Mouse (Mus musculus) cerebellum, adult 8-10 months (tissue): Measurements from ENCODE around the gene Pnma1.

ENCODE experiments used
- DNase-seq: peaks from one replicate; pipeline ENCODE4 v3.0.0; 2022

Gene Pnma1

DNA sequence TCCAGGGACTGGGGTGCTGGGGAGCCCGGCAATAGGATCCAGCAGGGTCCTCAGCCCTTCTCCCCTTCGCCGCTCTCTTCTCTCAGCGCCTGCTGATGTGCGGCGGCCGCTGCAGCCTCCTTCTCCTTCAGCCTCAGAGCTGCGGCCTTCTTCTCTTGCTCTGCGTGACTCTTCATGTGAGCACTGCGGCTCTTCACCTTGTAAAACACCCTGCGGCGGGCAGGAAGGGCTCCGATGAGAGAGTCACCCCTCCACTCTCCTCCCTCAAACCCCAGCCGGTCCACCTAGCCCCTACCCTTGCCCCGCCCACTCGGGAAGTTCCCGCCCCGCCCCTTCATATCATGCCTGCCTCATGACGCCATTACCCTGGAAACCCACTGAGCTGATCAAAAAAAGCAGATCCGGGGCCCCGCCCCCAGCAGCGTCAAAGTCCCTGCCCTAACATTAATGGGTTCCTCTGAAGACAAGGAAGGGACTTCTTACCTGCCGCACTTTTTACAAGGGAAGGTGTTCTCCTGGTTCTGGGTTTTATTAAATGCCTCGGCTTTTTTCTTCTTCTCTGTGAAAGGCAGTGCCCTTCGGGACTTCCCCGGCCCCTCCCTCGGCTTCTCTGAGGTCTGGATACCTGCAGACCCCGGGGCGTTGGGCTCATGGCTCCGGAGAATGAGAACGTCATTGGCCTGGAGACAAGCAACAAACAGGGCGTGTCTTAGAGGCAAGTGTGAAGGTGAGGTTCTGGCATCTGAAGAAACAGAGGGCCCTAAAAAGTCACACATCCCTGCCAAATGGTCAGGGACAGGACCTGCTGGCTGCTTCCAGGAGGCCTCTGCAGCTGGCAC is 4.3 kb upstream of the Pnma1 start:
- no peak for DNase-seq

DNA sequence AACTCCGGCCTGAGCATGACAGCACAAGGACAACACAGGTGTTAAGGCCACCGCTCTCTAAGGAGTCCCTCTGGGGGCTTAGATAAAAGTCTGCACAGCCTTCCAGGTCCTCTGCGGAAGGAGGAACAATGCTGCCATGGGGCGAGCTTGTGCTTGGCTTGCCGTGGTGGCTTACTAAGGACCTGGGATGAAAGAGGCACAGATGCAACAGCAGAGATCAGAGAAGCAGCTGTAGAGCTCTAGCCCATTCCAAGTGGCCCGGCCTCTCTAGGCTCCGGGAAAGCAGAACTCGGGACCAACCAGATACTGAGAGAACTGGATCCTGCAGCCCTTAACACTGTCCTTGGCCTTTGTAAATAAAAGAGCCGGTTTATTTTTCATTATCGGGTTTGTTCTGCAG is 3.6 kb upstream of the Pnma1 start:
- DNase-seq = no peak

DNA sequence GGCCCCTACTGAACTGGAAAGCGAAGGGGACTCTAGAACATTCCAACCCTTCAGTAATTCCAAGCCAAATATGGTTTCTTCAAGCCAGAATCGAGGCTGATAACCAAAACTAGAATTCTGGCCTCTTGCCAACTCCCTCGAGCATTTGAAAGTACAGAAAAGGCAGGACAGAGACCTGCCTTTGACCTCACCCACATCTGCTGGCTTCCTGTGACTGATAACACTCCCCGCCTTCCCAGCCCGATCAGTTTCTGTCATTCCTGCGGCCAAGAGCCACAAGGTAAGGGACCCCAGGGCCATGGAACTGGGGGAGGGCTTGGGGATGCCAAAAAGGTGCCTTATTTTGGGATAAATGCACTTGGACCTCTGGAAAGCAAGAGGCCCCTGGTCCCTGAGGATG is 2.7 kb upstream of the Pnma1 start:
- no peak for DNase-seq

DNA sequence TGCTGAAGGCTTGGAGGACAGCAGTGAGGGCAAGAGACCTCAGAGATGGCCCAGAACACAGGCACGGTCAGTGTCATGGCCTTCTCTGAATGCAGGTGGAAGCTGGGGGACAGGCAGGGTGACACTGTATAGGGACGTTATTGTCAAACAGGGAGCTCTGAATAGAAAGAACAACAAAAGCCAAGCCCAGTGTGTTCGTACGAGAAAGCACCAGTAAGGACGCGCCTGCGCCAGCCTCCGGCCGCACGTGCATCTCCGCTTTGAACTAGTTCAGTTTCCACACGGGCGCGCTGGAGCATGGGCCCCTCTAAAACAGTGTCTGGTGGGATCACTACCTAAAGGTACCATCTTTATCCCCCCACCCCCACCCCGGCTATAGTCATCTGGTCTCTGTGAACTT is 1.7 kb upstream of the Pnma1 start:
- no peak for DNase-seq

DNA sequence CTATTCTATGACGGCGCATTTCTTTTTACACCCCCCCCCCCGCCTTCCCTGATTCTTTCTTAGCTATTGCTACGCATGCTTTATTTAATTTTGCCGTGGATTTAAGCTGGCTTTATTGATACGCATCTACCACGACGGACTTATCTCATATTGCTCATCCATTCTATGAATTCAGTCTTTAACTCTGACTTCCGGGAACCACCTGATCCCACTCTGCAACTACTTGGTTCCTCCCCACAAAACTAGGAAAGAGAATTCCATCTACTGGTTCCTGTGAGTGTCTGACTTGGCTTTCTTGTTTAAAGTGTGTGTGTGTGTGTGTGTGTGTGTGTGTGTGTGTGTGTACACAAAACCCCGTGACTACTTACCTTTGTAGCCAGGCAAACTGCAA is 328 bp upstream of the Pnma1 start:
- no peak for DNase-seq

DNA sequence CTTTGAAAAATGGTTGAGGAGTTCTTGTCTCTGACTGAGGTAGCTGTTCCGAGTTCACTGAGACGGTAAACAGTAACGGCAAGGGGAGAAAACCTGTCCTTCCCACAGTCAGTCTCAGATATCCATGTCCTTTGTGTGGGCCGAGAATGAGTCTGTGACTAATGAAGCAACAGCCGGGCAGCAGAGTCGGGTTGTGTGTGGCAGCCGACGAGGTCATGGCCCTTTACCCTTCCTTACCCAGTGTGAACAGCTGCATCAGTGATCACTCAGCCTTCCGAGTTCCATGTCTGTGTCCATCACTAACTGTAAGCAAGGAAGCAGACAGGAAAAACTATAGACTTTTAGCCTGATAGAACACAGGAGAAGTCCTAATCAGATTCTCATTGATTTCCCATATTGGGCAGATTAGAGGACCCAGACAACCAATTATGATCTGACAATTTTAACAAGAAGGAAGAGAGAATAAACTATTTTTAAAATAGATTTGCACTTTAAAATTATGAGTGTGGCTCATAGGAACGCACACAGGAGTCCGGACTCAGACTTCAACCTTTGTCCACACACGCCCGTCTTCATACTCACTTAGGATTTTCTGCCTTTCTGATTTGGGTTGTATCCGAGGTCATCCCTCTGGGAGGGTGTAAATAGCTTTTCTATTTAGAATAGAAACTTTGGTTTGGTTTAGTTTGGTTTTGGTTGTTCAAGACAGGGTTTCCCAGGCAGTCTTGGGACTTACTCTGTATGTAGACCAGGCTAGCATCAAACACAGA is 5.8 kb downstream of the Pnma1 start:
- no peak for DNase-seq

DNA sequence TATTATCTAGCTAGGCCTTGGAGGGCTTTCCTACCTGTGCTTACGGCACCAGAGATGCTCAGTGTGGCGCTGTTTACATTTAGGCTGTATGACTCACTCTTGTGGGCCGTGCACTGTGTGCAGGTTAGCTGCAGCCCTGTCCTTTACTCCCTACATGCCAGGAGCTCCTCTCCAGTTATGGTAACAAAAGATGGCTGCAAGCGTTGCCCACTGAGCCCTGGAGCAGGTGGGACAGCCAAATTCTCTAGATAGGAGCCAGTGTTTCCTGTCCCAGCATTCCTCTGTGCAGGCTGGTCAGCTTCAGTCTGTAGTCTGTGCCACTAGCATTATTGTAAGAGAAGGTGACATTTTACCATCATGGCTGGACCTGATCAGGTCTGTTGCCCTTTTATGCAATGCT is 7.0 kb downstream of the Pnma1 start:
- no peak for DNase-seq

DNA sequence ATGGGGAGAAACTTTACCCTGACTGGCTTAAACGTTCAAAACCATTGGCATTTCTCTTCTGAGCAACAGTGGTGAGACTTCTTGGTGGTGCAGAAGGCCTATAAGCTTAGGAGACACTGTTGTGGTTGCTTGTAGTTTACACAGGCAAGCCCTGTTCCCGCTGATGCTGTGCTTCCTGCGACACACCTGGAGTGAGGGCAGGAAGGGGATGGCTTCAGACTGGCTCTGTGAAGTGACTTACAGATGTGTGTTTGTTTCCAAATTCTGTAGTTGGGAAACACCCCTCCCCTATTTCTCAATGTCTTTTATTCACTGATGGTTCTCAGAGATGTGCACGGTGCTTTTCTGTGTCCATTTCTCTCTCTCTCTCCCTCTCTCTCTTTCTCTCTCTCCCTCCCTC is 8.2 kb downstream of the Pnma1 start:
- no peak for DNase-seq

DNA sequence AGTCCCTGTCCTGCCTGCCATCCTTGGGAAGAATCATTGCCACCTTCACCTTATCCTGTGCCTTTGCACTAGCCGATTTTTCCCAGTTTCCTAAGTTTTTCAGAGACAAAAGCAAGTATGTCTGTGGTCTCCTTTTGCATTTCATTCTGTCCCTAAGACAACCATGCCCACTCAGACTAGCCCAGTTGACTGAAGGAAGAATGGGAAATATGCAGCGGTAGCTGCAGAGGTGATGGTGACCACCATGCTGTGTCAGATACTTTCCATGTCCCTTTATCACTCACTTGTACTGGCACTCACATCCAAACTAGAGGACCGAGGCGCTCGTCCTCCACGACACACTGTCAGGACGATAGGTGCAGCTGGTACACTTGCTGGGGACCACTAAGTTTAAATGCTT is 11.2 kb downstream of the Pnma1 start:
- DNase-seq = no peak

DNA sequence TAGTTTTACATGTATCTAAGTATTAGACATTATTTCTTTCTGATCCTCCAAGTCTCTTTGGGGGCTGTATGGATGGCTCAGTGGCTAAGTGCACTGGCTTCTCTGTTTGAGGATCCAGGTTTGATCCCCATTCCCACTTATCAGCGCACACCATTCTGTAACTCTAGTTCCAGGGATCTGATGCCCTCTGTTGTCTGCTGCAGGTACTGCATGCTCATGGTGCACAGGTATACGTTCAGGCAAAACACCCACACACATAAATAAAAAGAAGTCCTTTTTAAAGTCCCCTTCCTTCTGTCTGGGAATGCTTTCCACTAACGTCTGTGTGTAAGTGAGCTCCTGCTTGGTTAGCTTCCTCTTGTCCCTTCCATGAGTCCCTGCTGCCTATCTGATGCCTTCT is 16.0 kb downstream of the Pnma1 start:
- no peak for DNase-seq

DNA sequence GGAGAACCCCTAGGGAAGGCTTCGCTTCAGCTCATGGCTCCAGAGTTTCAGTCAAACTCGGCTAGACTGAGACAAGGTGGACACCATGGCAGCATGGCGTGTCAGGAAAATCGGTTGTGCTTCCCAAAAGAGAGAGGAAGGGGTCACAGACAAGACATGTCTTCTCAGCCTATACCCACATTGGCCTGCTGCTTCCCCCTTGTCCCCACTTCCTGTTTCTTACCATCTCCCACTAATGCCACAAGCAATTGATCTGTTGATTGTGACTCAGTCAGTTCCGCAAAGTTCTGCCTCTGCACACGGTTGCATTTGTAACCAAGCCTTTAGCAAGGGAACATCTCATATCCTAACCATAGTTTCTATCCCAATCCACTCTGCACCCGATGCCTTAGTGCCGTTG is 18.4 kb downstream of the Pnma1 start:
- no peak for DNase-seq

DNA sequence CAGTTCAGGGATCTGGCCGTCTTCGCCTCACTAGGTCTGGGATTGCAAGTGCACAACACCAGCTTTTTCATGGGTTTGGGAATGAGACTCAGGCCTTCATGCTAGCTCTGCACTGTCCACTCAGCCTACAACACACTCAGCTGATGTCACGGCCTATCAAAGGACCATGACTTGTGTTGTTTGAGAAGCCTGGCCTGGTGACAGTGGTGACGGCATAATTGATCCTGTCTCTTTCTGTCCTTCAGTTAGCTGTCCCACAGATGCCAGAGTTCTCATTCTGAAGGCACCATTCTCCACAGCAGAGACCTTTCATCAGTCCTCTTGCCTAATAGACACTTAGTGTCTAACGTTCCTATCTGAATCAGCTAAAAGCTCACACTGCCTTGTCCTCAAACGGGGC is 19.7 kb downstream of the Pnma1 start:
- DNase-seq = no peak

DNA sequence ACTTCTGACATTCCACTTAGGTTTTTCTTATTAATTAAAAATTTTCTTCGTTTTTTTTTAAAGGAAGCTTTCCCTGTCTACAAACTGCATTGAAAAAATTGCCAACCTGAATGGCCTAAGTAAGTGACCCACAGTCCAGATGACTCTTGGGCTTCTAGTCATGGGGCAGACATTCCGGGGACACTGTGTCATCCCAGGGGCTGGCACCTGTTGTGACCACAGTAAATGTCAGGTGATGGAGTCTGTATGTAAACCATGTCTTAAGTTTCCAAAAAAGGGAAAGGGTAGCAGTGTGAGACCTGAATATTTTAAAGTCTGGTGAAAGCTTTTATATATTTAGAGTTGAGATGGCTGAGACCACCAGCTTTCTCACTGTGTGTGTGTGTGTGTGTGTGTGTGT is 21.4 kb downstream of the Pnma1 start:
- no peak for DNase-seq

DNA sequence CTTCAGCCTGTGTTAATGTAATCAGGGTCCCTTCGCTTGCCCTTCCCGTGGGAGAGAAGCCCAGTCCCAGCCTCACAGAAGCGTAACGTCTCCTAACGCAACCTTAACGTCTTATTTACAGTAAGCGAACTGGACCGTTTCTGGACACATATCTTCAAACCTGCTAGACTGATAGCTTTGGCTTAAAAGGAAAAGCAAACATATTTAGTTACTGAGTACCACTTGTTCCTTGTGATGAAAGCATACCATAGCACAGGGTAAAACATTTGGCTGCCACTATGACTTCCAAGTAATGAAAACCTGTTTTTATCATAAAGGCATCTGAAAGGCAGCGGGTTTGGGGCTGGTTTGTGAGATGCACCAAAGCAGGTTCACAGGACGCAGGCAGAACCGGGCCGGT is 22.4 kb downstream of the Pnma1 start:
- no peak for DNase-seq

DNA sequence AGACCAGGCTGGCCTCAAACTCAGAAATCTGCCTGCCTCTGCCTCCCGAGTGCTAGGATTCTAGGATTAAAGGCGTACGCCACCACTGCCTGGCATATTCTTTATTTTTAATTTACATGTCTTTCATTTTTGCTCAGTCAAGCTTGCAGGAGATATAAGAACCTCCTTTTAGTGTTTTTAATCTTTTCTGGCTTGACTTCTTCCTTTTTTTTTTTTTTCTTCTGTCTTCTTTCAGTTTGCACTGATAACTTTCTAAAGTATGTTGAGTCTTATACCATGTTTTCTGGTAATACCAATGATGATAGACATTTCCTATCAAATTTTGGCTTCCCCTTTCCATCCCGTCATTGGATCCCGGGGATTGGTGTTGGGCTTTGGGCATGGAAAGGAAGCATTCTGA is 28.7 kb downstream of the Pnma1 start:
- DNase-seq = no peak

DNA sequence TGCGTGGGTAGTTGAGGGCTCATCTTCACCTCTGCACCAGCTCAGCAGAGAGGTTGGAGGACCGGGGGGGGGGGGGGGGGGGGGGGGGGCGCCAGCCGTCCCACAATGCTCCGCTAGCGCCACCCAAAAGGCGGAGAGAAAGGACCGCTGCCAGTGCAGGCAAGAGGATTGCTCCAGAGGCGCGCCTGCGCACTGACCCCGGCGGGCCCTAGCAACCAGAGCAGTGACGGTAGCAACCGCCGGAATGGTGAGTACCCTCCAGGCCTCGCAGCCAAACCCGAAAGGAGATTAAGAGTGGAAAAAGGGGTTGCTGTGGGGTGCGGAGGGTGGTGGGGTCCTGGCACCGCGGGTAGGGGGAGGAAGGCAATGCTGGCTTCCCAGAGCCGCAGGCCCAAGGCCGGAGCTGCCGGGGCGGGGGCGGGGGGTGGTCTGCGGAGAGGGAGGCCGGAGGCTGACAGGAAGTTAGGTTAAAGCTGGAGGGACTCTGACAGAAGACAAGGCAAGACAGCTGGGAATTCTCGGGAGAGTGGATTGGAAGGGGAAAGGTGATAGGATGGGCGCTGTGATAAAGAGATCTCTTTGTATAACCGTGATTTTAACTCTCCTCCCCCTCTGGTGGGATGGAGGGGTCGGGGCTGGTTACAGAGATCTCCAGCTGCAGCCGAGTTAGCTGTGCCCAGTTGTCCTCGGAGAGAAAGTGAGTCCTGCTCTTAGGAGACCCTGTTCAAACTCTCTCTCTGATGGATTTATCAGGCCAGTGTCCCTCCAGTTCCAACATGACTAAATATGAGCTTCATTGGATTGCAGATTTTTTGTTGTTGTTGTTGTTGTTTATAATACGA is 33.9 kb downstream of the Pnma1 start, which contains the start of gene Dnal1:
Gene Dnal1 (plus strand): TSS at position 214 of the 842 bp plus-strand sequence.
- peak; percentile 84 for DNase-seq

DNA sequence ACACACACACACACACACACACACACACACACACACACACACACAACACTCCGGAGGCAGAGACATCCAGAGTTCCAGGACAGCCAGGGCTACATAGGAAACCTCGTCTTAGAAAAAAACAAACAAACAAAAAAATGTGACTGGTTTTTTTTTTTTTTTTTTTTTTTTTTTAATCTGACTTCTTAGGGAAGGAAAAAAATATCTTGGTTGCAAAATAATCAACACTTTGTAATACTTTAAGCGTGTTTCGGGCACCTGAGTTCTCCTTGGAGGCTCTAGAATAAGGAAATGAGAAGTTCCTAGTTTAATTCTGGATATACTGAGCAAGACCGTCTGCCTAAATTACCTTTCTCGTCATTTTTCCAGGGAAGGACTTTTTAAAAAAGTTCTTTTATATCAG is 34.6 kb downstream of the Pnma1 start:
- DNase-seq = no peak

DNA sequence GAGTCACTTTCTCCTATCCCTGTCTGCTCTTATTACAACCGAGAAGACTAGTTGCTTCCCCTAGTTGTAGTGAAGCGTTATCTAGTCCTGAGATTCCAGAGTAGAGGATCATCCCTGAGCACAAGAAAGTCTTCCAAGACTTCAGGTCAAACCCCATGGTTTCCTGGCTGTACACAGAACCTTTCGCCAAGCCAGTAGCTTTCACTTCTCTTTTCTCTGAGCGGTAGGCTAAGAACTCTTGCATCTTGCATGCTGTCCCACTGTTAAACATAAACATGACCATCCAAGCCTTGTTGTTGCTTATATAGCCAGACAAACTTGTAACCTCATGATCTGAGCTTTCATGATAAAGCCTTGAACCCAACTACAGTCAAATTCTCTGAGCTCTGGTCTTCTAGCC is 37.5 kb downstream of the Pnma1 start:
- no peak for DNase-seq

DNA sequence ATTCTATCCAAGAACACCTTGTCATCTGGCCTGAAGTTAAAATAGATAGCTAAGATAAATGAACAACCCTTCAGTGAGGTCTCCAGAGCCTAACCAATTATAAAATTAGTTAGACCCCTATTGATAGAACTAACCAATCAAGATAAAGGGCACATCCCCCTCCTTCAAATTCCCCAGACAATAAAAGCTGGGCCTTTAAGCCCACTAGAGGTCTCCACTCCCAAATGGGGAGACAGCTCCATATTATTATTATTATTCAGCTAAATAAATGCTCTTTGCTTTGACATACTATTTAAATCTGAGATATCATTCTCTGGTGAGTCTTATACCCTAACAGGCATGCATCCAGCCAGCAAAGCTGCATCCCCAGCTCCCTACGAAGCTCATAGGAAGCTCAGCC is 38.4 kb downstream of the Pnma1 start:
- DNase-seq = no peak

DNA sequence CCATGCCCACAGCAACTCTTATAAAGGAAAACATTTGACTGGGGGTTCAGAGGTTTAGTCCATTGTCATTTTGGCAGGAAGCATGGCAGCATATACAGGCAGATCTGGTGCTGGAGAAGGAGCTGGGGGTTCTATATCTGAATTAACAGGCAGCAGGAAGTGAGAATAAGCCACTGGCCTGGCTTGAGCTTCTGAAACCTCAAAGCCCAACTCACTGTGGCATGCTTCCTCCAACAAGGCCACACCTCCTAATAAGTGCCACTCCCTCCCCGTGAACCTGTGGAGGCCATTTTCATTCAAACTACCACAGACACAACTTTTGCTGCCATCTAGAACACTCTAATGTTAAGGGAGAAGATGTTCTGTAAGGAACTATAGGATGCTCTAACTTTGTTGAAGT is 40.6 kb downstream of the Pnma1 start:
- DNase-seq = no peak

DNA sequence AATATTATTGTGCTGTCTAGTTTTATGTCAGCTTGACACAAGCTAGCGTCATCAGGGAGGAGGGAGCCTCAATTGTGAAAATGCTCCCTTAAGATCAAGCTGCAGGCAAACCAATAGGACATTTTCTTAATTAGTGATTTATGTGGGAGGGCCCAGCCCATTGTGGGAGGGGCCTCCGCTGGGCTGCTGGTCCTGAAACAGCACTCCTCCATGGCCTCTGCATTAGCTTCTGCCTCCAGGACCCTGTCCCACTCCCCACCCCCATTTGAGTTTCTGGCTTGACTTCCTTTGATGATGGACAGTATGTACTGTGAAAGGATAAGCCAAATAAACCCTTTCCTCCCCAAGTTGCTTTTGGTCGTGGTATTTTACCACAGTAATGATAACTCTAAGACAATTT is 41.3 kb downstream of the Pnma1 start:
- no peak for DNase-seq

DNA sequence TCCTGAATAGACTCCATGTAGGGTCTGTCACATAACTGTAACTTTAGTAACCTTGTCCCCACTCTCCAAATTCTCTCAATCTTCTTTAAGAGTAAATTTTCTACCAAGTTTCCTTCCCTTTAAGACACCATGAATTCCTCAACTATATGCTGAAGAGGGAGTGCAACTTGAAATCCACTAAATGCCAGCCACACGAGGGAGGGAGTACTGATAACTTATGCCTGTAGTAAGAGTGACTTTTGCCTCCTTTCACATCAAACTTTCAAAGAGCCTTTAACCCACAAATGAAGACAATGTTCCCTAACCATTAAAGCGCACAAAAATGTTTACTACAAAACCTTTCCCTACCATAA is 46.8 kb downstream of the Pnma1 start:
- no peak for DNase-seq

DNA sequence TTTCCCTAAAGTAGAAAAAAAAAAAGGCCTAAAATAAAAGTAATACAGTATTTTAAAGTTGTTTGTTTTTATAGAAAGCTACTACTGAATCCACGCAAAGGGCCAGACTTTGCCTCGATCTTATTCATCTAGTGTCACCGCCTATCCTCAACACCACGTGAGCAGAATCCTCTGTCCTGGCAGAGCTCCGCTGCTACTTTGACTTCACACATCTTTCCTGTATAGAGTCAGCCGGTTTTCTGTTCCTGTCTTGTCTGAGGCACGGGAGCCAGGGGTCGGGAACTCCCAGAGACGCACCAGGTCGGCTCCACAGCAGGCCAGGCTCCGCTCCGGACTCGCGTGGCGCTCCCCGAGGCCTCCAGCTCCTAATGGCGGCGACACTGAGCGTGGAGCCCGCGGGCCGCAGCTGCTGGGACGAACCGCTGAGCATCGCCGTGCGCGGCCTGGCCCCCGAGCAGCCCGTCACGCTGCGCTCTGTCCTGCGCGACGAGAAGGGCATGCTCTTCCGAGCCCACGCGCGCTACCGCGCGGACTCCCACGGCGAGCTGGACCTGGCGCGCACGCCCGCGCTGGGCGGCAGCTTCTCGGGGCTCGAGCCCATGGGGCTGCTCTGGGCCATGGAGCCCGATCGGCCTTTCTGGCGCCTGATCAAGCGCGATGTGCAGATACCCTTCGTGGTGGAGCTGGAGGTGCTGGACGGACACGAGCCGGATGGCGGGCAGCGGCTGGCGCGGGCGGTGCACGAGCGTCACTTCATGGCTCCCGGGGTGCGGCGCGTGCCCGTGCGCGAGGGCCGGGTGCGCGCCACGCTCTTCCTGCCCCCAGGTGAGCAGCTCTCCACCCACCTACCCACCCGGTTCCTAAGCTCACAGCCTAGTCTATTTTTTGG is 47.4 kb downstream of the Pnma1 start, which contains the start of gene Acot6:
Gene Acot6 (plus strand): TSS at position 51 of the 889 bp plus-strand sequence.
- DNase-seq = peak; percentile 49
